Mouse (Mus musculus): ENCODE results near the gene Cks2. TPM values are rescaled to one million over a fixed set of nuclear protein-coding genes. Genes with fewer than 3 reads are reported as not detected.

Gene Cks2
- polyA plus RNA-seq (2015; fragmentation: Illumina TruSeq; extraction: RNeasy Lipid Tissue Mini Kit (QIAGEN cat#74804); ENCODE audit: insufficient read depth, low read depth, low replicate concordance) = not detected

DNA sequence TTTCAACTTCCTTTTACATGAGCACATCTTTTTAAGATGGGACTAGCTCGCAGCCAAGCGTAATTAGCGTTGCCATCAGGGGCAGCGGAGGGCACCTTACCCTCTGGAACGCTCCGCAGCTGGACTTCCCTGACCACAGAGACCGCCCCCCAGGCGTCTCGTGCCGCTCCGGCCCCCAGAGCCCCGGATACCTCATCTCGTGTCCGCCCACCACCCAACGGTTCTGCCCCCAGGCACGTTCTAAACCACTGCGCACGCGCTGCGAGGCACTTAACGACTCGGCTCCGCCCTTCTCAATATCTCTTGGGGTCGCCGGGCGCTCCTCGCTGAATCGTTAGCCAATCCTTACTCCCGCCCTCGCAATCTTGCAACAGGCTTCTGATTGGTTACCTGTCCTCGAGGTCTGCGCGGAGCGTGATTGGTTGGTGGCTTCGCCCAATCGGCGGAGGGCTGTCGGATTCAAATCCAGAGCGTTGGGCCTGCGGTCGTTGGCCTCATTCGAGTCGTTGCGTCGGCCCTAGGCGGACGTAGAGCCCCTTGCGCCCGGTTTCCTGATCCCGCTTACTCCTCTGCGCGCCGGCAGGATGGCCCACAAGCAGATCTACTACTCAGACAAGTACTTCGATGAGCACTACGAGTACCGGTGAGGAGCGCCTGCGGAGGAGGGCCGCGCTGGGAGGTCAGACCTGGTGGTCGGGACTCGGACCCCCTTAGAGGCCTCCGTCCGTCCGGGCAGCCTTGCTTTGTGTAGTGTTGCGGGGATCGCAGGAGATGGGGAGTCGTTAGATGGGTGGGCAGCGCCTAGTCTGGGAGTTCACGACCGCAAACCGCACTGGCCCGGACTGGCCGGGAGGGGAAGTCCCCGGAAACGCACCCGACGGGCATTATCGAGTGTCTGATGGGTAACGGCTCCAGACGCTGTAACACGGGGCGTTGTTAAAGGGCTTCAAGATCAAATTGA lies at the start of gene Cks2:
Gene Cks2 (plus strand): TSS at position 404 of the 961 bp plus-strand sequence.

DNA sequence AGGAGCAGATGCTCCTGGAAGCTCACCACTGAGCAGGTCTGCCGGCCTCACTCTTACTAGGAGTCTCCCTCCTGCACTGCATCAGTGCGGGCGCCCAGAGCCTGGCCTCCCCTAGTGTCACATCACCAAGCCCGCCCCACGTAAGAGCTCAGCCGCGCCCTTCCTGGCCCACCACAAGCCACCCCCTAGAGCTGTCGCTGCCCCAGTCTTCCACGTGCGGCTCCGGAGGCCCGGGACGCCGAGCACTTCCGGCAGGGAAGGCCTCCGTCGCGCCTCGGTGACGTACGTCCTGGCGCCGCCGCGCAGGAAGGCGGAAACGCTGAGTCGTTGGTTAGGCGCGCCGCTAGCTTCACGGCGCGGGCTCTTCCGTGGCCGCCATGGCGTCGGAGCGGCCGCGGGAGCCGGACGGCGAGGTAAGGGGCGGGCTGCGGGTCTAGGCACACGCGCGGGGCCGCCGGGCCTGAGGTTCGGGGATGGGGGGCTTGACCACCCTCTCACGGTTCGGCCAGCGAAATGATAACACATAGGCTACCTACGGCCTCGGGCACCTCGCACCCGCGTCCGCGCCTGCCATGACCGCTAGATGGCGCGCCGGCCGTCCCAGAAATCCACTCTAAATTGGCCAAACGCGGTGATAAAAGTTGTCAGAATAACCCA lies 6.5 kb downstream of the Cks2 start, which contains the start of gene Secisbp2:
Gene Secisbp2 (plus strand): TSS at position 290 of the 657 bp plus-strand sequence.

Other genes starting within 250 kb of the Cks2 start
- 1.9 TPM for gene S1pr3, start 236.6 kb upstream of the Cks2 start, polyA plus RNA-seq (2015; fragmentation: Illumina TruSeq; extraction: RNeasy Lipid Tissue Mini Kit (QIAGEN cat#74804); ENCODE audit: insufficient read depth, low read depth, low replicate concordance)
- not detected for gene Shc3, start 75.8 kb upstream of the Cks2 start, polyA plus RNA-seq (2015; fragmentation: Illumina TruSeq; extraction: RNeasy Lipid Tissue Mini Kit (QIAGEN cat#74804); ENCODE audit: insufficient read depth, low read depth, low replicate concordance)
- gene Secisbp2, start 6.5 kb downstream of the Cks2 start, polyA plus RNA-seq (2015; fragmentation: Illumina TruSeq; extraction: RNeasy Lipid Tissue Mini Kit (QIAGEN cat#74804); ENCODE audit: insufficient read depth, low read depth, low replicate concordance) = 7.4 TPM
- gene Sema4d, start 148.5 kb downstream of the Cks2 start, polyA plus RNA-seq (2015; fragmentation: Illumina TruSeq; extraction: RNeasy Lipid Tissue Mini Kit (QIAGEN cat#74804); ENCODE audit: insufficient read depth, low read depth, low replicate concordance) = 1.00 TPM
- gene Gadd45g, start 201.4 kb downstream of the Cks2 start, polyA plus RNA-seq (2015; fragmentation: Illumina TruSeq; extraction: RNeasy Lipid Tissue Mini Kit (QIAGEN cat#74804); ENCODE audit: insufficient read depth, low read depth, low replicate concordance) = 19.5 TPM

All from pancreas, adult 10 weeks (tissue).